Comparison of ENCODE assay signal across 15 mouse cellular contexts in genomic region chr17:72970631-72971161, GRCm38 (mm10). TPM values are rescaled to one million over a fixed set of nuclear protein-coding genes. Genes with fewer than 3 reads are reported as not detected.
DNase-seq lines count a peak whose midpoint lies in the region; ATAC-seq and TF ChIP-seq lines count a peak whose summit lies in the region.
"Had no signal": no experiment of that assay in that cellular context is flagged by ENCODE, and none has a peak within 500 bp of the region (broad histone marks: within the 10 kb centered on the region; RNA-seq: fewer than 3 reads in every experiment).

No protein-coding gene starts in this region.

- no peaks in the 10 kb centered on the region for H3K9me3 ChIP-seq in forebrain, postnatal 0 days (ENCODE audit: low read length)
- no peaks in the 10 kb centered on the region for H3K9me3 ChIP-seq in forebrain, embryonic 11.5 days (ENCODE audit: control insufficient read depth, low read length)
- H3K9me3 ChIP-seq in midbrain, embryonic 13.5 days = no peaks in the 10 kb centered on the region
- H3K9me3 ChIP-seq: G1E; heart, embryonic 13.5 days; hindbrain, embryonic 15.5 days; limb, embryonic 13.5 days had no signal

- no peak overlapping the region for H3K4me2 ChIP-seq in forebrain, postnatal 0 days (ENCODE audit: low read depth)
- no peak overlapping the region for H3K4me2 ChIP-seq in forebrain, embryonic 11.5 days (ENCODE audit: low read depth, low read length, severe bottlenecking)
- no peak overlapping the region for H3K4me2 ChIP-seq in midbrain, embryonic 13.5 days (replicated peaks)
- H3K4me2 ChIP-seq: heart, embryonic 13.5 days; hindbrain, embryonic 15.5 days; limb, embryonic 13.5 days; lung, embryonic 14.5 days had no signal

- no peak overlapping the region for H3K9ac ChIP-seq in forebrain, postnatal 0 days
- no peak overlapping the region for H3K9ac ChIP-seq in forebrain, embryonic 11.5 days (ENCODE audit: low read length)
- no peak overlapping the region for H3K9ac ChIP-seq in midbrain, embryonic 13.5 days (replicated peaks)
- H3K9ac ChIP-seq: heart, embryonic 13.5 days; hindbrain, embryonic 15.5 days; limb, embryonic 13.5 days; lung, embryonic 14.5 days had no signal

- no peak overlapping the region for H3K27ac ChIP-seq in forebrain, postnatal 0 days (ENCODE audit: low read depth, low read length)
- H3K27ac ChIP-seq in forebrain, embryonic 11.5 days (ENCODE audit: low read depth, low read length) = no peak overlapping the region
- no peak overlapping the region for H3K27ac ChIP-seq in midbrain, embryonic 13.5 days
- H3K27ac ChIP-seq: heart, embryonic 13.5 days; hindbrain, embryonic 15.5 days; limb, embryonic 13.5 days had no signal

- H3K4me3 ChIP-seq in forebrain, postnatal 0 days (ENCODE audit: low read depth, low read length) = no peak overlapping the region
- H3K4me3 ChIP-seq in forebrain, embryonic 11.5 days (ENCODE audit: low read depth, low read length) = no peak overlapping the region
- H3K4me3 ChIP-seq in midbrain, embryonic 13.5 days (replicated peaks) = no peak overlapping the region
- H3K4me3 ChIP-seq: heart, embryonic 13.5 days; hindbrain, embryonic 15.5 days; limb, embryonic 13.5 days had no signal

- H3K4me1 ChIP-seq in forebrain, postnatal 0 days (ENCODE audit: insufficient read depth) = 0 out of 2 replicates have a peak, but pooled peaks cover 8% of the 10 kb centered on the region
- H3K4me1 ChIP-seq in forebrain, embryonic 11.5 days (replicated peaks; ENCODE audit: control insufficient read depth, insufficient read depth, low read length) = no peaks in the 10 kb centered on the region; the same call in 1 of the 2 replicates
- H3K4me1 ChIP-seq in midbrain, embryonic 13.5 days (replicated peaks) = peaks cover 12% of the 10 kb centered on the region; the same call in 1 of the 2 replicates
- H3K4me1 ChIP-seq: hindbrain, embryonic 15.5 days had no signal

- peak; percentile 36; the same call in 1 of the 2 replicates for ATAC-seq in forebrain, postnatal 0 days
- ATAC-seq in forebrain, embryonic 11.5 days (replicated peaks; ENCODE audit: low FRiP score) = no peak
- ATAC-seq in midbrain, embryonic 13.5 days = no peak

- 72% methylated on average over 7 of the region's 7 CpGs for WGBS in forebrain, postnatal 0 days
- 90% methylated on average over 7 of the region's 7 CpGs for WGBS in forebrain, embryonic 11.5 days
- WGBS in midbrain, embryonic 13.5 days = 87% methylated on average over 7 of the region's 7 CpGs

- no peaks in the 10 kb centered on the region for H3K36me3 ChIP-seq in forebrain, postnatal 0 days (ENCODE audit: insufficient read depth)
- H3K36me3 ChIP-seq in forebrain, embryonic 11.5 days (ENCODE audit: control insufficient read depth, insufficient read depth, low read length) = no peaks in the 10 kb centered on the region
- no peaks in the 10 kb centered on the region for H3K36me3 ChIP-seq in midbrain, embryonic 13.5 days
- H3K36me3 ChIP-seq: G1E; heart, embryonic 13.5 days; hindbrain, embryonic 15.5 days; limb, embryonic 13.5 days had no signal

- peak; percentile 27; the same call in 1 of the 2 replicates for TF ChIP-seq CTCF in forebrain, postnatal 0 days (IDR thresholded peaks at IDR 0.05; ENCODE audit: low read depth)

- peak; percentile 54 for DNase-seq in forebrain, postnatal 0 days
- no peak for DNase-seq in forebrain, embryonic 11.5 days (ENCODE audit: low spot score)
- DNase-seq in layer of hippocampus, adult 18-20 months (ENCODE audit: low spot score in 2 of 2) = peak; percentile 84 to 88
- DNase-seq in left cerebral cortex, adult 9 months (ENCODE audit: low spot score in 2 of 2) = peak; percentile 52 to 83
- DNase-seq in right cerebral cortex, postnatal 4 days = peak; percentile 10
- DNase-seq in lung, adult 18-20 months = no peak
- no peak for DNase-seq in ovary, postnatal 36 days (ENCODE audit: low spot score)
- DNase-seq: cerebellum, postnatal 25 days; gastrocnemius, postnatal 14 days; lung, embryonic 14.5 days had no signal

- no peaks in the 10 kb centered on the region for H3K27me3 ChIP-seq in forebrain, postnatal 0 days (ENCODE audit: insufficient read depth, low read length)
- no peaks in the 10 kb centered on the region for H3K27me3 ChIP-seq in forebrain, embryonic 11.5 days (ENCODE audit: control insufficient read depth, insufficient read depth, low read length)
- H3K27me3 ChIP-seq in midbrain, embryonic 13.5 days = no peaks in the 10 kb centered on the region
- H3K27me3 ChIP-seq: heart, embryonic 13.5 days; hindbrain, embryonic 15.5 days; limb, embryonic 13.5 days had no signal

RNA-seq across cellular contexts. Expression of gene Lbh, which starts 52.6 kb away (rescaled TPM):
- 51.9 and 66.7 TPM in 2 replicates for total RNA-seq in forebrain, postnatal 0 days (2014; rRNA removed)
- 3.0 and 3.1 TPM in 2 replicates for polyA plus RNA-seq in forebrain, postnatal 0 days (2015; fragmentation: Nextera tagmentation; extraction: Ambion mirVana)
- polyA plus RNA-seq in forebrain, embryonic 11.5 days (2014; fragmentation: Nextera tagmentation; extraction: Ambion mirVana) = 2.9 and 3.3 TPM in 2 replicates
- 10 to 100 TPM; 34.3 to 35.8 TPM for total RNA-seq in layer of hippocampus, adult 18-20 months (2021)
- polyA plus RNA-seq in midbrain, embryonic 13.5 days (2015; fragmentation: Nextera tagmentation; extraction: Ambion mirVana) = 6.3 and 7.0 TPM in 2 replicates

Comparison
In these comparisons a context has a peak if more than half of its experiments do, and no peak if none do; other contexts are left out.
1. DNase-seq: peak in forebrain, postnatal 0 days (single experiment), layer of hippocampus, adult 18-20 months (2 of 2), left cerebral cortex, adult 9 months (2 of 2) and right cerebral cortex, postnatal 4 days (single experiment); none in forebrain, embryonic 11.5 days (single experiment), lung, adult 18-20 months (0 of 2) and ovary, postnatal 36 days (single experiment).